Mouse (Mus musculus) adrenal gland, postnatal 4 days (tissue): ENCODE measurements around the gene Maats1. TPM values are rescaled to one million over a fixed set of nuclear protein-coding genes. Genes with fewer than 3 reads are reported as not detected.

Experiments used
- DNase-seq, 2 experiments: peaks; one replicate each; pipeline ENCODE4 v3.0.0; 2021 to 2022; ENCODE audit warnings: low spot score in 2 of 2, mixed read lengths in 2 of 2
- total RNA-seq, 2 experiments: library from RNA; stranded (reverse); gene quantifications; 2 replicates each; pipeline ENCODE4 v1.2.3; 2021

The Maats1 gene
- total RNA-seq, 2 experiments from 2014 or later, result 0.56 to 1.1 TPM

GRCm38 (mm10) chr16:38295349-38295930, 46.5 kb downstream of the Maats1 start:
- no peak for DNase-seq

GRCm38 (mm10) chr16:38294685-38295348, 47.1 kb downstream of the Maats1 start, which contains the start of gene Nr1i2:
TSS of gene Nr1i2 (minus strand) at chr16:38294824.
- no peak for DNase-seq

- DNase-seq, result no peak
These were observed 51.8 kb downstream of the Maats1 start for GRCm38 (mm10) chr16:38290151-38290550.

- no peak for DNase-seq
These were observed 53.1 kb downstream of the Maats1 start for GRCm38 (mm10) chr16:38288851-38289250.

- DNase-seq, result no peak
These were observed 54.2 kb downstream of the Maats1 start for GRCm38 (mm10) chr16:38287762-38288161.

GRCm38 (mm10) chr16:38287357-38287756, 54.6 kb downstream of the Maats1 start:
- no peak for DNase-seq

GRCm38 (mm10) chr16:38286541-38286940, 55.4 kb downstream of the Maats1 start:
- no peak for DNase-seq

GRCm38 (mm10) chr16:38285801-38286200, 56.1 kb downstream of the Maats1 start:
- no peak for DNase-seq

GRCm38 (mm10) chr16:38283300-38283699, 58.6 kb downstream of the Maats1 start:
- DNase-seq, result no peak

GRCm38 (mm10) chr16:38282559-38283160, 59.3 kb downstream of the Maats1 start:
- DNase-seq, result no peak

GRCm38 (mm10) chr16:38280951-38281350, 61.0 kb downstream of the Maats1 start:
- no peak for DNase-seq

- no peak for DNase-seq
These were observed 62.1 kb downstream of the Maats1 start for GRCm38 (mm10) chr16:38279794-38280193.

- no peak for DNase-seq
These were observed 67.2 kb downstream of the Maats1 start for GRCm38 (mm10) chr16:38274737-38275136.

- DNase-seq, result no peak
These were observed 69.5 kb downstream of the Maats1 start for GRCm38 (mm10) chr16:38272483-38272882.

- no peak for DNase-seq
These were observed 70.3 kb downstream of the Maats1 start for GRCm38 (mm10) chr16:38271601-38272000.

GRCm38 (mm10) chr16:38255927-38256326, 86.0 kb downstream of the Maats1 start:
- DNase-seq, result no peak

- no peak for DNase-seq
These were observed 86.8 kb downstream of the Maats1 start for GRCm38 (mm10) chr16:38255107-38255506.

- no peak for DNase-seq
These were observed 87.9 kb downstream of the Maats1 start for GRCm38 (mm10) chr16:38254001-38254400.

- no peak for DNase-seq
These were observed 91.5 kb downstream of the Maats1 start for GRCm38 (mm10) chr16:38250467-38250866.

GRCm38 (mm10) chr16:38248331-38248961, 93.5 kb downstream of the Maats1 start:
- DNase-seq, result no peak
